Mouse (Mus musculus) layer of hippocampus, adult 2 months (tissue): ENCODE measurements around the gene Hsf2bp. TPM values are rescaled to one million over a fixed set of nuclear protein-coding genes. Genes with fewer than 3 reads are reported as not detected.
A peak's percentile ranks its signal among the peaks of the same experiment; 100 is the strongest.

Source experiments
- DNase-seq, 2 experiments: peaks; one replicate each; pipeline ENCODE4 v3.0.0; 2022; ENCODE audit warnings: low spot score in 2 of 2
- H3K27ac ChIP-seq: fragments of 200-600 bp; 2 replicates; pipeline ENCODE4 v1.8.1; 2022
- H3K4me3 ChIP-seq: fragments of 200-600 bp; 2 replicates; pipeline ENCODE4 v1.8.1; 2022; ENCODE audit warnings: mild to moderate bottlenecking
- CTCF ChIP-seq: fragments of 200-600 bp; conservative IDR thresholded peaks from 2 replicates; pipeline ENCODE4 v1.8.1; 2022; ENCODE audit warnings: antibody characterized with exemption, mild to moderate bottlenecking, moderate library complexity
- total RNA-seq, 2 experiments: library from RNA; stranded (reverse); gene quantifications; 2 replicates each; pipeline ENCODE4 v1.2.3; 2021

Gene Hsf2bp
- total RNA-seq, 2 experiments from 2014 or later, result 0.86 to 1.2 TPM

DNA sequence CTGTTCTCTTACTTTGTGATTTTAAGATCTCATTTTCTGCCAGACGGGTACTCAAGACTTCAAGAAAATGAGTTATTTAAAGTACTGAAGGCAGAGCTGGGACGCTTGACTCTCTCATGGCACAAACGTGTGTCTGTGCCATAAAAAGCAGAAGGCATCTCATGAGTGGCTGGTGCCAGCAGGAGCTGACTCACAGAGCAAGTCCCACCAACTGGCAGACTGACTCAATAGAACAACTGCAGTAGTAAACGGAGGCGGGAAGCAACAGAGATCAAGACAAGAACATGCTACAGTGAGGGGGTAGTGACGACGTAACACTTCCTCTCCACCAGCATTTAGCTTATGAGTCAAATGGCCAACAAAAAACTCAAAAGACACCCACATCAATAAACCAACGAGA is 13.1 kb downstream of the Hsf2bp start:
- DNase-seq, result peak; percentile 63 to 90
- TF ChIP-seq CTCF, result peak; percentile 16; the same call in 1 of the 2 replicates
- Histone ChIP-seq H3K27ac (no peak overlapping the region), H3K4me3 (no peak overlapping the region)

DNA sequence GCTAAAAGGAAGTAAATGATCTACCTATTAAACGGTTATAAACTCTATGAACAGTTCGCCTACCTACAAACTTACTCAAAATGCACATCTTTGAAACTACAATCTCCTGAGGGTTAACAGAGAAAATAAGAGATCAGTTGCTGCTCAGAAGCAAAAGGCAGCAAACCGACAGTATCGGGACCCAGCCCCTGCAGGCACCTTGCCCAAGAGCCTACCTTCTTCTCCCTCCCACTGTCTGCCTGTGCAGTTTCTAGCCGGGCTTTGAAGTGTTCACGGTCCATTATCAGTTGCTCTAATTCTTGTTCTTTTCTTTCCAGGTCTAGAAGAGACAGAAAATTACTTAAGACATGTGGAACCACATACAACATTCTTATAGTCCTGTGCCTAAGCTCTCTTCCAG is 13.6 kb downstream of the Hsf2bp start:
- DNase-seq, result no peak
- TF ChIP-seq CTCF, result no peak
- Histone ChIP-seq H3K4me3 (no peak overlapping the region), H3K27ac (no peak overlapping the region)

DNA sequence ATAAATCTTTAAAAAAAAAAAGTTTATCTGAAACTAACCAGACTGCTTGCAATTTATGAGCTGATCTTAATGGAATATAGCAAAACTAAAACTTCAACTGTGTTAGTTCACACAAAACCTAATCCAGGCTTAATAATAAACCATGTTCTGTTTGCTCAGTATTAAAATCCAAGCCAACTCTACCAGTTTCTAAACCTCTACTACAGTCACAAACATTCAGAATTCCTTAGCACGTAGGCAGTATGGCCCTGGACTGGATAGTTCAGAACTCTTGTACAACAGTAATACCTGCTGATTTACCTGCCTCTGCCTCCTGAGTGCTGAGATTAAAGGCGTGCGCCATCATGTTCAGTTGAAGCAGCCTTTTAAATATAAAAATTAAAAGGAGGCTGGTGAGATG is 14.2 kb downstream of the Hsf2bp start:
- TF ChIP-seq CTCF, result no peak
- no peak for DNase-seq
- no peak overlapping the region for H3K4me3 ChIP-seq
- H3K27ac ChIP-seq, result no peak overlapping the region

DNA sequence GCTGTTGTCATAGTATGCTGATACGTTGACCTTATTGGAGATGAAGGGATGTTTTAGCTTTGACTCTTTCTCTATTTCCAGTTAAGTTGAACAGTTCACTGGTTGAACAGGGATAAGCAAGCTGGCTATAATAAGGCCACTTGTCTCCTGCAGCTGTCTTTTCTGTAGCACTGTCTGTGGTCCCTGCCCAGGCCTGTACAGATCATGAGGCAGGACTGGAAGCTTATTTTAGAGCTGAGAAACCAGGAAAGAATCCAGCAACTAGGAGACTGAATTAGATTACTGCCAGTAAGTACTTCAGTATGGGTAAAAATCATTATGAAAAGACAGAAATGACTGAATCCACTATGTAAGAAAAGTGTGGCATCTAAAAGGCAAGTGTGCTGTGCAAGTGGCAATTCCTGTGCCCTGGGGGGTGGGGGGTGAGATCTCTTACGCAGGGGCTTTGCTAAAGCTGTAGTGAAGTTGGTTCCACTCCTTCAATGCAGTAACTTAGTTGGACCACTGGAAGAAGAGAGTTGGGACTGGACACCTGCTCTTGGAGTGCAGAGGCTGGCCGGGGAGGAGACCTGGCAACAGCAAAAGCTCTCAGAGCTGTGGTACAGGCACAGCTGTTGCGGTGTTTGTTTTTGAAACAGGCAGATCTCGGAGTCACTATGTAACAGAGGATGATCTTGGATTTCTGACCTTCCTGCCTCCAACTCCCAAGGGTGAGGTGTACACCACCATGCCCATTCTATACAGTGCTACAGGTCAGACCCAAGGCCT is 17.8 kb downstream of the Hsf2bp start:
- TF ChIP-seq CTCF, result no peak
- no peak for DNase-seq
- Histone ChIP-seq H3K4me3 (no peak overlapping the region), H3K27ac (no peak overlapping the region; the same call in 1 of the 2 replicates)

DNA sequence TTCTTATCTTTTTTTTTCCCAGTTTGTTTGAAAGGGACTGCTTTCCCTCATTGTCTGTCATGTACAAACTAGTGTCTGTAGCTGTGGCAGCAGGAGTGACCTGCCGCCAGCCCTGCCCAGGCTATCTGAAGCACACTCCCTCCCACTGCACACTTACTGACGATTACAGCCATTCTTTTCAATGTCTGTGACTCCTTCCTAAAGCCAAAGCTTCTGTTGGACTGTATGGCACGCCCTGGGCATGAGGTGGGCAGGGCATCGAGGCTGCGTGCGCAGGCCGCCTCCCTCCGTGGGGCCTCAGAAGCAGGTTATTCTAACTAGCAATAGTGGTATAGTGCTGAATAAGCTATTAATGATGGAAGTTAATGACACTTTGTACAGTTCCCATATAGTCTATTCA is 19.7 kb downstream of the Hsf2bp start:
- no peak overlapping the region for H3K27ac ChIP-seq

DNA sequence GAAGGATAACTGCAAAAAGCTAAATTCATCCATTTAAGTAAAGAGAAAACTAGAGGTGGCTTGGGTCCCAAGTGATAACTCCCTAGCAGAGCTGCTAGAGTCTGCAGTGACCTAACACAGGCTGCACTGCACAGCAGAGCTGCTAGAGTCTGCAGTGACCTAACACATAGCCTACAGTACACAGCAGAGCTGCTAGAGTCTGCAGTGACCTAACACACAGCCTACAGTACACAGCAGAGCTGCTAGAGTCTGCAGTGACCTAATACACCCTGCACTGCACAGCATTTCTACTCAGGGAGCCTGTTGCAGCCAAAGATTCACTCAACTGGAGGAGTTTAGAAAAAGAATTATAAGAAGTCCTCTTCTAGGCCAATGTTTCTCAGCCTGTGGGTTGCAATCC is 22.5 kb downstream of the Hsf2bp start:
- TF ChIP-seq CTCF, result no peak
- Histone ChIP-seq H3K4me3 (no peak overlapping the region), H3K27ac (no peak overlapping the region)
- no peak for DNase-seq

More for the DNA sequence above, 19.7 kb downstream of the Hsf2bp start:
- no peak overlapping the region for H3K4me3 ChIP-seq
- no peak for TF ChIP-seq CTCF
- DNase-seq, result no peak

DNA sequence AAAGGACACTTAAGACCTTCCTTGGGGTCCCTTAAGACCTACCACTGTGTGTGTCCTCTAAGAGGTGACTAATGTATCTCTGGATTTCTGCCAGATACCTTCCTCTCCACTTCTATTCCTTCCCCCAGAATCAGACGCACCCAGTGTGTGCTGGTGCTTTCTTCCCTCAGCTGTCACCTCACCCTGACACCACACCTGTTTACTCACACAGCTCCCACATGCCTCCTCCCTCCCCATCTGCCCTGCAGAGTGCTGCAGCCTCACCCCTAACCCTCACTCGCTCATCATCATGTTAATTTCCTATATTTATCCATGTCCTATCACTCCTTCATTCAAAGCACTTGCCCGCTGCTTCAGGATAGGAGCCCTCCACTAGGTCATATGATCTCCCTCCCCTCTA is 23.9 kb downstream of the Hsf2bp start:
- no peak overlapping the region for H3K27ac ChIP-seq
- no peak for TF ChIP-seq CTCF
- H3K4me3 ChIP-seq, result no peak overlapping the region
- DNase-seq, result no peak

DNA sequence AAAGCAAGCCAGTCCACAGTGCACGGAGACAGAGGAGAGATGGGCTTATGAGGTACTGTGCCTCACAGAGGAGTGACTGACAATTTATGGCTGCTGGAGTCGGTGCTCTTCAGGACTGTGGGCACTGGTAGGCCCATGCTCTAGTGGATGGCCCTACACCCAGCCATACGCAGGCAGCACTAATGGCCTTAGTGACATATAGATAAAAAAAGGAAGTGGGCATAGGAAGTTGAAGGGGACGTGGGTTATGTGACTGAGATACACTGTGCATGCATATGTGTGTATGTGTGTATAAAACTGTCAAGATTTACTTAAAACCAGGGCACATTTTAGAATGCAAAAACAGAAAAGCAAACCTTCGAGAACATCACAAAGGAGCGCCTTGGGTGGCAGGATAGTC is 24.5 kb downstream of the Hsf2bp start:
- no peak for TF ChIP-seq CTCF
- DNase-seq, result no peak
- no peak overlapping the region for H3K27ac ChIP-seq

DNA sequence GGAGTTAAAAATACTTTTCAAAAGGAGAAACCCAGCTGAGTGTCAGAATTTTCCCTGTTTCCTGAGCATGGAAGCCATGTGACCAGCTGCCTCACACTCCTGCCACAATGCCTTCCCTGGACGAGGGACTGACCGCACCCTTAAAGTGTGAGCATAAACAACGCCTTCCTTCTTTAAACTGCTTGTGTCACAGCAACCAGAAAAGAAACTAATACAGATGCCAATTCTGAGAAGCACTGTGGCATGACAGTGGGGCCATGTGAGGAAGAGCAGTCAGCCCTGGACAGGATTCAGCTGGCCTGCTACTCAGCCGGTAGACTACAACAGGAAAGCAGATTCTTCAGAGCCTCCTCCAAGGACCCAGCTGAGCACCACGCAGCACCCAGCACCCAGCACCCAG is 29.3 kb downstream of the Hsf2bp start:
- TF ChIP-seq CTCF, result no peak

More for the DNA sequence above, 24.5 kb downstream of the Hsf2bp start:
- H3K4me3 ChIP-seq, result no peak overlapping the region

DNA sequence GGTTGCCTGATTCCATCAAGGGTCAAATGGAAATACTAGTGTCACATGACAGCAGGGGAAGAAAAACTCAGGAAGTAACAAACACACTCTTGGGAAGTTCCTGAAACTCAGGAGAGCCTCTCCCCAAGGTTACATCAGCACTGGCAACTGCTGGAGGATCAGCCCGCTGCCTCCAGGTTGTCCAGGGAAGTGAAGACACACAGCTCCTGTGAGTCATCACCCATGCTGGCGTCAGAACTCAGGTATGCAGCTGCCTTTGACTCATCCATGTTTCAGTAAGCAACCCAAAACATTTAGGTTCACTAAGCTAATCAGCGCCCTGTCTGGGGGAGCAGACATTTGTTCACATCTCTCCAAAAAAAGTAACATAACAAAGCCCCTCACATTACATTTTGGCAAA is 32.9 kb downstream of the Hsf2bp start:
- no peak overlapping the region for H3K4me3 ChIP-seq
- DNase-seq, result no peak
- TF ChIP-seq CTCF, result no peak
- H3K27ac ChIP-seq, result no peak overlapping the region

More for the DNA sequence above, 29.3 kb downstream of the Hsf2bp start:
- no peak overlapping the region for H3K27ac ChIP-seq
- DNase-seq, result no peak
- no peak overlapping the region for H3K4me3 ChIP-seq

DNA sequence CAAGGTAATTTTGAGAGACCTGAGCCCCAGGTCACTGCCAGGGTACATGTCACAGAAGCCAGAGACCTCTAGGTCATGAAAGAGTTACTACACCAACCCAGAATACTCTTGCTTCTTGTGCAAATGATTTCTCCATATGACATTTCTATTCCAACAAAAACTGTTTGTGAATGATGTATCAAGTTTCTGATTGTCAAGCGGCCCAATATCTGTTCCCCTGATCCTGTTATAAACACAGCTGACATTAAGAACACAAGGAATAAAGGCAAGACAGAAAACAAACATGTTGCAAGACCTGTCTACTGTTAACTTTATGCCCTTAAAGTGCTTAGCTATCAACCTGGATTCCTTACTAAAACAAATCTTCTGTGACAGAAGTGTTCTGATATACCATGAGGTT is 37.8 kb downstream of the Hsf2bp start:
- no peak overlapping the region for H3K27ac ChIP-seq
- no peak for TF ChIP-seq CTCF
- no peak for DNase-seq
- H3K4me3 ChIP-seq, result no peak overlapping the region

DNA sequence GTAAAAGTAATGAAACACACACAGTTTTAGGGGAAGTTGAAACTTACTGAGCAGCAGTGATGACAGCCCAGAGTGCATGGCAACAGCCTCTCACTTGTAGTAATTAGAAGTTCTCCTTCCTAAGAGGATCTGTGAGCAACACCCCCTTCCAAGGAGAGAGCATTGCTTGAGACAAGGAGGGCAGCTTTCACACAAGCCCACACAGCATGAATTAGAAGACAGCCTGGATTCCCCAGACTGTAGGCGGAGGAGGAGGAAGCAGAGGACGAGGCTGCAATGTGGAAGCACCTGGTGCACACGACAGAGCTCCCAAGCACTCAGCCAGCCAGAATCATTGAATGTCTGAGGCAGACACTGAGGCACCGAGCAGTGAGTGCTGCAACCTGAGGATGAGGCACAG is 39.8 kb downstream of the Hsf2bp start:
- Histone ChIP-seq H3K27ac (no peak overlapping the region), H3K4me3 (no peak overlapping the region)
- TF ChIP-seq CTCF, result no peak
- DNase-seq, result peak in 1 of 2 experiments; percentile 11

DNA sequence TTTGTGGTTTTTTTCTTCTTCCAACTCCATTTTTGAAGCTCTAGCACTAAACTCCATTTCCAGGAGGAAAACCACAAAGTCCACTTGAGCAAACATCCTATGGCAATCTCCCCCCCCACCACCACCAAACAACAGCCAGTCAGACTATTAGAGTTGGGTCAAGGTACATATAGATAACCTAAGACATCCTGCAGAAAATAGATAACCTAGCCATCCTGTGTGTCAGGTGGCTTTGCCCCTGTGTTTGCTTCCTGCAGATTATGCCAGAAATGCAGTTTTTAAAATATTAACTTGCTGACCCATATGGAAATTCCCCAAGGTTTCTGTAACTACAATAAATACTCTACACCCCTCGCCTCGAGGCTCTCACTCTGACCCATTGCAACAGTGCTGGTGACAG is 40.4 kb downstream of the Hsf2bp start:
- Histone ChIP-seq H3K27ac (no peak overlapping the region), H3K4me3 (no peak overlapping the region)
- TF ChIP-seq CTCF, result no peak
- no peak for DNase-seq

DNA sequence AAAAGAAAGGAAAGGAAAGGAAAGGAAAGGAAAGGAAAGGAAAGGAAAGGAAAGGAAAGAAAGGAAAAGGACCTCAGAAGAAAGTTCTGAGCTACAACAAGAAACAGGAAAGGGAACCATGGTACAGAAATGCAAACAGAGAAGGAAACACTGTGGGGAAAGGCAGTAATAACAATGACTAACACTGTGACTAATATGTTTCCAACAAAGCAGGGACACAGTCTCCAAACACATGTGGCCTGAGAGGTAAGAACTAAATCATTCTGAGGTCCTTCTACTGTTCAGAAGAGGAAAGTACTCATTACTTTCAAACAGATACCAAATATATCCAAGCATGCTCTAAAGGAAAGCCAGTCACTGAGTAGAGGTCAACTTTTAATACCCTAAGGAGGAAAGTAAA is 42.0 kb downstream of the Hsf2bp start:
- no peak for TF ChIP-seq CTCF
- no peak for DNase-seq
- Histone ChIP-seq H3K27ac (no peak overlapping the region), H3K4me3 (no peak overlapping the region)

DNA sequence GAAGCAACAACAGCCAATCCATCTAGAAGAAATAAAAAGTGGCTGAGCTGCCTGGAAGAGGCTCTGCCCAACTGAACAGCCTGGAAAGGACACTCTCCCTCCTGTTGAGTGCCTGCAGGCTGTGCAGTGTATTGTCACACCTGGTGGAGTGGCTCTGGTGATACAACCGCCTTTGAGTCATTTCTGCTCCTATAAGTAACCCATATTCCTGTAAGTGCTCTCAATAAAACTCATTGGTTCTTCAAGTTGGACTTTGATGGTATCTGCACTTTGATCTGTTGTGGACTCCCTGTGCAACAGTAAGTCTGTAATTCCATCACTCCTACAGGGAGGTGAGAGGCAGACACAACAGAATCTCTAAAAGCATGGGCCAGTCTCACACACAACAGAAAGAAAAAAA is 42.8 kb downstream of the Hsf2bp start:
- no peak overlapping the region for H3K4me3 ChIP-seq
- TF ChIP-seq CTCF, result no peak
- DNase-seq, result no peak
- H3K27ac ChIP-seq, result no peak overlapping the region
